Mouse (Mus musculus) CH12.LX (cell line): ENCODE data around the gene Trpm3. TPM values are rescaled to one million over a fixed set of nuclear protein-coding genes. Genes with fewer than 3 reads are reported as not detected.

Experiments
- DNase-seq: peaks from one replicate; pipeline ENCODE4 v3.0.0-alpha.2; 2013; ENCODE audit errors: extremely low read depth
- H3K27ac ChIP-seq: 2 replicates; pipeline ENCODE4 v1.5.1; 2012; ENCODE audit warnings: low read depth, mild to moderate bottlenecking, control low read depth, moderate library complexity; ENCODE audit not compliant: insufficient read depth
- H3K27me3 ChIP-seq: replicated peaks from 2 replicates; pipeline ENCODE3; 2012; ENCODE audit warnings: inconsistent platforms
- H3K36me3 ChIP-seq, 2 experiments: replicated peaks in 1 of 2; 2 replicates each; pipeline versions ENCODE3 to v1.6.1; 2012; ENCODE audit warnings: inconsistent platforms in 1 of 2, low read length in 1 of 2, mild to moderate bottlenecking in 1 of 2, mixed read lengths in 1 of 2, moderate library complexity in 1 of 2; ENCODE audit not compliant: control insufficient read depth in 1 of 2, insufficient read depth in 1 of 2
- H3K4me1 ChIP-seq, 2 experiments: 2 replicates each; pipeline ENCODE4 v1.6.1; 2012; ENCODE audit warnings: inconsistent platforms in 1 of 2, moderate library complexity in 1 of 2; ENCODE audit not compliant: insufficient read depth in 2 of 2, control insufficient read depth in 1 of 2
- H3K4me2 ChIP-seq: 2 replicates; pipeline ENCODE4 v1.6.1; 2012; ENCODE audit warnings: low read depth, mild to moderate bottlenecking, control low read depth; ENCODE audit not compliant: poor library complexity, insufficient read depth, severe bottlenecking
- H3K4me3 ChIP-seq, 3 experiments: fragments of 150-350 bp in 1 of 3; sonication (generic) in 1 of 3; replicated peaks in 1 of 3; 2 replicates each; pipeline versions ENCODE3 to v1.5.1; 2011 to 2012; ENCODE audit warnings: low read depth in 2 of 3, low read length in 2 of 3, mild to moderate bottlenecking in 2 of 3, moderate library complexity in 2 of 3, control low read depth in 1 of 3, improper control_type of control experiment in 1 of 3, inconsistent platforms in 1 of 3, mixed read lengths in 1 of 3; ENCODE audit not compliant: poor library complexity in 1 of 3
- H3K79me2 ChIP-seq: replicated peaks from 2 replicates; pipeline ENCODE4 v1.6.1; 2012; ENCODE audit warnings: mild to moderate bottlenecking, moderate library complexity; ENCODE audit not compliant: control insufficient read depth, poor library complexity, insufficient read depth, severe bottlenecking; ENCODE audit errors: extremely low read depth
- H3K9ac ChIP-seq: 2 replicates; pipeline ENCODE4 v1.6.1; 2012; ENCODE audit warnings: low read depth, mild to moderate bottlenecking, control low read depth, moderate library complexity; ENCODE audit not compliant: insufficient read depth
- H3K9me3 ChIP-seq: replicated peaks from 2 replicates; pipeline ENCODE3; 2012; ENCODE audit warnings: low read length, inconsistent platforms, mixed read lengths
- CHD1 ChIP-seq: IDR thresholded peaks from 2 replicates; pipeline ENCODE4 v1.6.1; 2012; ENCODE audit warnings: low read depth, low read length, improper control_type of control experiment, inconsistent platforms
- CHD2 ChIP-seq: IDR thresholded peaks from 2 replicates; pipeline ENCODE4 v1.6.1; 2011; ENCODE audit warnings: low read length, improper control_type of control experiment
- HCFC1 ChIP-seq: IDR thresholded peaks from 2 replicates; pipeline ENCODE4 v1.6.1; 2012; ENCODE audit warnings: low read depth, mild to moderate bottlenecking, inconsistent platforms, low read length, improper control_type of control experiment
- KAT2A ChIP-seq: IDR thresholded peaks from 2 replicates; pipeline ENCODE4 v1.6.1; 2012; ENCODE audit warnings: low read length, improper control_type of control experiment, inconsistent platforms; ENCODE audit not compliant: insufficient replicate concordance
- MEF2A ChIP-seq: IDR thresholded peaks from 2 replicates; pipeline ENCODE4 v1.6.1; 2014; ENCODE audit warnings: low read depth, mild to moderate bottlenecking, inconsistent platforms, low read length, improper control_type of control experiment, borderline replicate concordance
- MXI1 ChIP-seq: IDR thresholded peaks from 2 replicates; pipeline ENCODE4 v1.6.1; 2011; ENCODE audit warnings: mild to moderate bottlenecking, low read depth, low read length, improper control_type of control experiment
- MYC ChIP-seq: IDR thresholded peaks from 2 replicates; pipeline ENCODE4 v1.6.1; 2011; ENCODE audit warnings: low read depth, mild to moderate bottlenecking, improper control_type of control experiment, low read length
- NELFE ChIP-seq: IDR thresholded peaks from 2 replicates; pipeline ENCODE4 v1.6.1; 2011; ENCODE audit warnings: low read depth, low read length, improper control_type of control experiment
- NRF1 ChIP-seq: IDR thresholded peaks from 2 replicates; pipeline ENCODE4 v1.6.1; 2014; ENCODE audit warnings: low read depth, mild to moderate bottlenecking, inconsistent platforms, low read length, improper control_type of control experiment, moderate library complexity
- PAX5 ChIP-seq: IDR thresholded peaks from 2 replicates; pipeline ENCODE4 v1.6.1; 2012; ENCODE audit warnings: low read length, inconsistent platforms, mixed read lengths
- RAD21 ChIP-seq: IDR thresholded peaks from 2 replicates; pipeline ENCODE4 v1.6.1; 2011; ENCODE audit warnings: low read depth, mild to moderate bottlenecking, low read length, improper control_type of control experiment, moderate library complexity
- SMC3 ChIP-seq: IDR thresholded peaks from 2 replicates; pipeline ENCODE4 v1.6.1; 2011; ENCODE audit warnings: low read depth, low read length, improper control_type of control experiment
- TCF12 ChIP-seq: IDR thresholded peaks from 2 replicates; pipeline ENCODE4 v1.6.1; 2014; ENCODE audit warnings: low read depth, mild to moderate bottlenecking, inconsistent platforms, low read length, improper control_type of control experiment
- USF1 ChIP-seq: IDR thresholded peaks from 2 replicates; pipeline ENCODE4 v1.6.1; 2014; ENCODE audit warnings: low read depth, mild to moderate bottlenecking, inconsistent platforms, low read length, improper control_type of control experiment
- ZKSCAN1 ChIP-seq: IDR thresholded peaks from 2 replicates; pipeline ENCODE4 v1.6.1; 2012; ENCODE audit warnings: low read depth, inconsistent platforms, low read length, improper control_type of control experiment, borderline replicate concordance
- dilution Hi-C: fragments of 300-500 bp; cut with MboI; formaldehyde crosslinking; loops from 2 replicates; pipeline ENCODE4 v1.14.3; 2020; ENCODE audit warnings: low sequenced_read_pairs; ENCODE audit not compliant: extremely low pct_unique_long_range_greater_than_20kb, extremely low pct_ligation_motif_present
- in situ Hi-C: fragments of 300-500 bp; cut with MboI; formaldehyde crosslinking; loops from 3 replicates; pipeline ENCODE4 v1.14.3; 2019; ENCODE audit warnings: low sequenced_read_pairs, low pct_ligation_motif_present, low pct_unique_long_range_greater_than_20kb, mixed read lengths
- polyA plus RNA-seq: library from polyadenylated mRNA; unstranded; fragments of >175 nt; gene quantifications from 2 replicates; pipeline ENCODE4 v1.2.1, GENCODE M21; 2012; ENCODE audit warnings: low read depth; ENCODE audit not compliant: insufficient read length
- total RNA-seq, 2 experiments: library from RNA; depleted of rRNA; stranded (reverse); fragments of 300-350 nt in 1 of 2; fragments of >200 nt in 1 of 2; gene quantifications; 2 replicates each; pipeline ENCODE4 v1.2.3; 2012 to 2014

Trpm3 gene
- total RNA-seq (2012; rRNA removed) (not detected in 2 replicates), total RNA-seq (2014; rRNA removed) (0.01 and 0.03 TPM in 2 replicates), polyA plus RNA-seq (0.05 TPM in 1 of 2 replicates, not detected in the other)

- Histone ChIP-seq H3K4me2 (no peak within 1 kb of the TSS), H3K79me2 (no peaks in the 10 kb centered on the region), H3K27ac (no peak within 1 kb of the TSS), H3K36me3 (no peaks in the 10 kb centered on the region), H3K4me3 (no peak within 1 kb of the TSS), H3K27me3 (no peaks in the 10 kb centered on the region), H3K9me3 (no peaks in the 10 kb centered on the region), H3K9ac (no peak within 1 kb of the TSS), H3K4me1 (no peaks in the 10 kb centered on the region)
- TF ChIP-seq KAT2A (no peak), SMC3 (no peak)
- DNase-seq, result no peak
- dilution Hi-C loops (no loop called here), in situ Hi-C loops (no loop called here)
These were observed at the start of gene Trpm3 for GRCm38 (mm10) chr19:22138590-22139421. Trpm3 (plus strand) TSS chr19:22139046.

- TF ChIP-seq PAX5 (no peak), NRF1 (no peak), MXI1 (no peak), ZKSCAN1 (no peak), KAT2A (no peak), TCF12 (no peak), RAD21 (no peak), NELFE (no peak), HCFC1 (no peak), SMC3 (no peak)
- in situ Hi-C loops (no loop called here), dilution Hi-C loops (no loop called here)
- Histone ChIP-seq H3K9me3 (no peaks in the 10 kb centered on the region), H3K36me3 (no peaks in the 10 kb centered on the region), H3K27ac (no peak overlapping the region), H3K4me1 (no peaks in the 10 kb centered on the region), H3K27me3 (no peaks in the 10 kb centered on the region), H3K4me2 (no peak overlapping the region), H3K79me2 (no peaks in the 10 kb centered on the region), H3K9ac (no peak overlapping the region), H3K4me3 (no peak overlapping the region)
- DNase-seq, result no peak
These were observed 38.3 kb upstream of the Trpm3 start for GRCm38 (mm10) chr19:22100582-22100981.

- Histone ChIP-seq H3K9ac (no peak overlapping the region), H3K4me3 (no peak overlapping the region), H3K9me3 (no peaks in the 10 kb centered on the region), H3K4me2 (no peak overlapping the region), H3K27me3 (no peaks in the 10 kb centered on the region), H3K4me1 (peaks cover 0 to 5% of the 10 kb centered on the region in 2 experiments; a peak in 2 of 4 replicates), H3K36me3 (no peaks in the 10 kb centered on the region), H3K79me2 (no peaks in the 10 kb centered on the region), H3K27ac (no peak overlapping the region)
- DNase-seq, result no peak
- dilution Hi-C loops, result no loop called here
- in situ Hi-C loops, result no loop called here
- TF ChIP-seq USF1, result no peak
- no peak for TF ChIP-seq MYC
- TF ChIP-seq CHD1, result no peak
- TF ChIP-seq ZKSCAN1, result no peak
- TF ChIP-seq MXI1, result no peak
- TF ChIP-seq MEF2A, result no peak
- no peak for TF ChIP-seq CHD2
These were observed 35.0 kb upstream of the Trpm3 start for GRCm38 (mm10) chr19:22103865-22104264.
